Mouse (Mus musculus): ENCODE data around the gene Ccdc171.
"Not testable (repeated sequence)": the region's sequence is repeated elsewhere in the genome, so short reads cannot be mapped to it uniquely, and the experiment has no call there.

Gene Ccdc171

GRCm38 (mm10) chr4:83524843-83525689 lies at the start of gene Ccdc171:
Ccdc171 (plus strand) TSS chr4:83525545.
- peak; percentile 98 for DNase-seq

- no peak for DNase-seq
These were observed 40.1 kb upstream of the Ccdc171 start for GRCm38 (mm10) chr4:83485250-83485649.

- DNase-seq: peak; percentile 91
These were observed 39.6 kb upstream of the Ccdc171 start for GRCm38 (mm10) chr4:83485735-83486116.

GRCm38 (mm10) chr4:83486117-83486901 lies 39.0 kb upstream of the Ccdc171 start, which contains the start of gene Psip1:
Psip1 (minus strand) TSS chr4:83486459.
- DNase-seq: peak; percentile 92

DNA sequence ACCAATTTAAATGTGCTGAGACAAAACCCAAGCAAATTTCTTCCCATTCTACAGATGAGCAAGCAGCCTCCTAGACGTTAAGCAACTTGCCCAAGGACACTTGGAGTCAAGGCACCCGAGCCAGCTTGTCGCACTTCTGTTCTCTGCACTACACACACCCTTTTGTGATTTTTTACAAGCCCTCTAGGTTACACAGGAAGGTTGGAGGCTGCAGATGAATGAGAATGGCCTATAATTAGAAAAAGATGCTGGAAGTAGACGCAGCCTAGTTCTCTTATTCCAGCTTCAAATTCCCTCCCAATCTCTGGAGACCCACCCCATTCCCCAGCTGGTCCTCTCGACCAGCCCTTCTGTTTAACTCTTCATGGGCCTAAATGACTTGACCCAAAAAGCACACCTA lies 36.2 kb upstream of the Ccdc171 start:
- no peak for DNase-seq

DNA sequence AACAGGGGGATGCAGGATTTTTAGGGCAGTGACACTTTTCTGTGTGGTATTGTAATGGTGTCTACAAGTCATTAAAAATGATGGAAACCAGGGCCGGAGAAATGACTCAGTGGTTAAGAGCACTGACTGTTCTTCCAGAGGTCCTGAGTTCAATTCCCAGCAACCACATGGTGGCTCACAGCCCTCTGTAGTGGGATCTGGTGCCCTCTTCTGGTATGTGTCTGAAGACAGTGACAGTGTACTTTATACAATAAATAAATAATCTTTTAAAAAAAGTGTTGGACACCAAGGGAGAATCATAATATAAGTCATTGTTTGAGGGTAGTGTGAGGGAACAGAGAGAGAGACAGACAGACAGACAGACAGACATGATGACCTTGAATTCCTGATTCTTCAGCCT lies 32.2 kb upstream of the Ccdc171 start:
- no peak for DNase-seq

DNA sequence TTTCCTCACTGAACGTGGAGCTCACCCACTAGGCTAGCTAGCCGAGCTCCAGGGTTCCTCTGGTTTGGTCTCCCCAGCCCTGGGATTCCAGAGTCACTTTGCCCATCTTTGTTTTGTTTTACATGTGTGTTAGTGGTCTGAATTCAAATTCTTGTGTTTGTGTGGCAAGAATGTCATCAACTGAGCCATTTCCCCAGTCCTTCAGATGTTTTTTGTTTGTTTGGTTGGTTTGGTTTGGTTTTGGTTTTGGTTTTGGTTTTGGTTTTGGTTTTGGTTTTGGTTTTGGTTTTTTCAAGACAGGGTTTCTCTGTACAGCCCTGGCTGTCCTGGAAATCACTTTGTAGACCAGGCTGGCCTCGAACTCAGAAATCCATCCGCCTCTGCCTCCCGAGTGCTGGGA lies 28.3 kb upstream of the Ccdc171 start:
- DNase-seq: not testable (repeated sequence)

GRCm38 (mm10) chr4:83500154-83501036 lies 24.9 kb upstream of the Ccdc171 start:
- DNase-seq: no peak

GRCm38 (mm10) chr4:83501037-83501430 lies 24.3 kb upstream of the Ccdc171 start:
- no peak for DNase-seq

- DNase-seq: no peak
These were observed 15.7 kb upstream of the Ccdc171 start for GRCm38 (mm10) chr4:83509600-83509999.

DNA sequence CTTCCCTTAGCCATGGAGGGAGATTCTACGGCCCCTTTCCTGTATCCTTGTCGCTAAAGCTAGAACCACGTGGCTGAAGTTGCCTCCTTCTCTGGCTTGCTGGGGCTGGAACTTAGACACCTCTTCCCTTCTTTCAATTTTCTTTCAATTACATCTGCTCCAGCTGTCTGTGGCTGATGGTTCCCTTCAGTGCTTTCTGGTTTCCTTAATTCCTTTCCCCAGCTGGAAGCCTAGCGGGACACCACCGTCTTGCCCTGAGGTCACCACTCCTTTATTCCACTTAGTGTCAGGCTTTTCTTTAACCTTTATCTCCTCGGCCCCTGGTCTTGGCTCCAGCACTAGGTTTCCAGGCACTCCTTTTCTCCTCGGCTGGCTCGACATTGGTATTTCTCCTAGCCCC lies 14.3 kb upstream of the Ccdc171 start:
- no peak for DNase-seq

DNA sequence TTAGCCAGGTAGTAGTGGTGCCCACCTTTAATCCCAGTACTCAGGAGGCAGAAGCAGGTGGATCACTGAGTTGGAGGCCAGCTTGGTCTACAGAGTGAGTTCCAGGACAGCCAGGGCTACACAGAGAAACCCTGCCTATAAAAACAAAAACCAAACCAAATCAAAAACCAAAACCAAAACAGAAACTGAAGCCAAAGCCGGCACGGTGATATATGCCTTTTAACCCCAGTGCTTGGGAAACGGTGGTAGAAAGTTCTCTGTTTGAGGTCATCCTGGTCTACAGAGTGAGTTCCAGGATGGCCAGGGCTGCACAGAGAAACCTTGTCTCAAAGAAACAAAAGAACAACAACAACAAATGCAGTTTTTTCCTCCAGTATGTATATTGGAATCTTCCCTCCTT lies 13.1 kb upstream of the Ccdc171 start:
- DNase-seq: no peak

- no peak for DNase-seq
These were observed 12.7 kb upstream of the Ccdc171 start for GRCm38 (mm10) chr4:83512644-83513043.

GRCm38 (mm10) chr4:83514183-83514582 lies 11.2 kb upstream of the Ccdc171 start:
- no peak for DNase-seq

DNA sequence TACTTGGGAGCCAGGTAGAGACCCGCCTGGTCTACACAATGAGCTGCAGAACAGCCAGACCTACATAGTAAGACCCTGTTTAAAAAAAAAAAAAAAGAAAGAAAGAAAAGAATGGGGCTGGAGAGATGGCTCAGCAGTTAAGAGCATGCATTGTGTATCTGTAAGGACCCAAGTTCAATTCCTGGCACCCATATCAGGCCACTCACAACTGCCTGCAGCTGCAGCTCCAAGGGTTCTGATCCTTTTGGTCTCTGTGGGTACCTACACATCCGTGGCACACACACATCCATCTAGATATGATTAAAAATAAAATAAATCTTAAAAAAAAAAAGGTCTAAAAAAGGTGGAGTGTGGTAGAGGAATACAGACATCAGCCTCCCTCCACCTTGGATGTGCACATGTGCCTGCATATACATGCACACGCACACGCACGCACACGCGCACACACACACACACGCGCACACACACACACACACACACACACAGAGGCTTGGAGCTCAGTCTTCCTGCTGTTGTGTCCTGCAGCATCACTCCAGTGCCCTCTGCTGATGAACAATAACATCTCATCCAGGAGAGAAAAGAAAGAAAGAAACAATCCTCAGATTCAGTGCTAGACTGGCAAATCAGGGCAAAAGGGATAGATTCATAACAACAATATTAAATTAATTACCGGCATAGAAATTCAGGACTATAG lies 10.2 kb upstream of the Ccdc171 start:
- peak; percentile 13 for DNase-seq

- DNase-seq: not testable (repeated sequence)
These were observed 9.2 kb upstream of the Ccdc171 start for GRCm38 (mm10) chr4:83516144-83516543.

- DNase-seq: no peak
These were observed 6.2 kb upstream of the Ccdc171 start for GRCm38 (mm10) chr4:83519148-83519547.

GRCm38 (mm10) chr4:83519807-83520206 lies 5.5 kb upstream of the Ccdc171 start:
- no peak for DNase-seq

GRCm38 (mm10) chr4:83520308-83520707 lies 5.0 kb upstream of the Ccdc171 start:
- DNase-seq: no peak

- DNase-seq: no peak
These were observed 3.3 kb upstream of the Ccdc171 start for GRCm38 (mm10) chr4:83522066-83522465.

DNA sequence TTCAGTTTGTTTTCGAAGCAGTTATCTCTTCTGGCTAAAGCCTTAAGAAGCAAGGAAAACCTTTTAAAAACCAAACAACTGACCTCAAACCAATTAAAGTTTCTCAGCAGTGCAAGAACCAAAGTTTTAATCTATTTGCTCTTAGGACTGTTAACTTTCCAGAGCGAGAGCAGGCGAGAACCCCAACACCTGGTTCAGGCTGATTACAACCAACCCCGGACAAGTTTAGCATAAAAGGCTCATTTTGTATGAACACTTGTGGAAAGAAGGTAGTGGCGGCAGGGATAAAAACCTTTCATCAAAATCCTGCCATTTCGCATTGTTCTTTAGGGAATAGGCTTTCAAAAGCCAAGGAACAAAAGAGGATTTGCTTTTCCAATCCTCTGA lies 896 bp upstream of the Ccdc171 start:
- DNase-seq: no peak

DNA sequence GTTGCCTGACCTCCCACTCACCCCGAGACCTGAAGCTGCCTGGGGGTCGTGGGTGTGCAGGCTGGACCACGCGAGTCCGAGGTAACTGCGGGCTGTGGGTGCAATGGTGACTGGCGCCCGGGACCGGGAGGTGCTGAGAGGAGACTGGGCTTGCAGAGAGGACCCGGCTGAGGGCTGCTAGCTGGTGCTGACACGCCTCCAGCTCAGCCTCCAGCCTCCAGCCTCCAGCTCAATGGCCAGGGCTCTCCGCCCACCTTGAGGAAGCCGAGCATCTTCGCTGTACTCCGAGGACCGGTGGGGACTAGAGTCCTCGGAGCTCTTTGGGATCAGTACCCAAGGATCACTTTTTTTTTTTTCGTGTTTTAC lies 328 bp downstream of the Ccdc171 start:
- DNase-seq: peak; percentile 71

Data from kidney, postnatal 10 days (tissue).